Mouse (Mus musculus) midbrain, embryonic 11.5 days (tissue): ENCODE results near the gene Tgfbr2. TPM values are rescaled to one million over a fixed set of nuclear protein-coding genes. Genes with fewer than 3 reads are reported as not detected.

Experiments used
- ATAC-seq: fragments of 200-750 bp; cut with Nextera tagmentation; 2 replicates; pipeline ENCODE4 v1.8.0; 2017; ENCODE audit warnings: moderate TSS enrichment, moderate library complexity; ENCODE audit not compliant: low FRiP score
- DNase-seq: peaks from one replicate; pipeline ENCODE4 v3.0.0; 2015; ENCODE audit warnings: low spot score; ENCODE audit errors: missing footprints
- H3K27ac ChIP-seq: fragments of 300-500 bp; sonication (generic); 2 replicates; pipeline ENCODE4 v1.5.1; 2014; ENCODE audit warnings: low read depth, low read length
- H3K27me3 ChIP-seq: fragments of 300-500 bp; sonication (generic); 2 replicates; pipeline ENCODE4 v1.6.1; 2014; ENCODE audit warnings: mild to moderate bottlenecking, low read length, moderate library complexity, mixed read lengths; ENCODE audit not compliant: control insufficient read depth, insufficient read depth
- H3K36me3 ChIP-seq: fragments of 300-500 bp; sonication (generic); 2 replicates; pipeline ENCODE4 v1.6.1; 2014; ENCODE audit warnings: mild to moderate bottlenecking, low read length, moderate library complexity, mixed read lengths; ENCODE audit not compliant: control insufficient read depth, insufficient read depth
- H3K4me1 ChIP-seq: fragments of 300-500 bp; sonication (generic); 2 replicates; pipeline ENCODE4 v1.6.1; 2014; ENCODE audit warnings: low read length; ENCODE audit not compliant: control insufficient read depth, insufficient read depth
- H3K4me2 ChIP-seq: fragments of 300-500 bp; sonication (generic); 2 replicates; pipeline ENCODE4 v1.6.1; 2014; ENCODE audit warnings: mild to moderate bottlenecking, moderate library complexity
- H3K4me3 ChIP-seq: fragments of 300-500 bp; sonication (generic); 2 replicates; pipeline ENCODE4 v1.5.1; 2014; ENCODE audit warnings: low read depth, low read length
- H3K9ac ChIP-seq: fragments of 300-500 bp; sonication (generic); 2 replicates; pipeline ENCODE4 v1.6.1; 2014; ENCODE audit warnings: low read length
- H3K9me3 ChIP-seq: fragments of 300-500 bp; sonication (generic); 2 replicates; pipeline ENCODE4 v1.6.1; 2016; ENCODE audit warnings: low read length; ENCODE audit not compliant: control insufficient read depth
- WGBS: fragments of 180-500 bp; shearing (Covaris S2); extraction: QIAGEN DNeasy Blood & Tissue Kit; methylation state at CpG from one replicate; pipeline ENCODE4 v1.1.7; 2014; 5-methylcytosine and 5-hydroxymethylcytosine counted together
- polyA plus RNA-seq: library from polyadenylated mRNA; unstranded; fragments of >200 nt; fragmentation: Nextera tagmentation; extraction: Ambion mirVana; gene quantifications from 2 replicates; pipeline ENCODE4 v1.2.1, GENCODE M21; 2014

The Tgfbr2 gene
- polyA plus RNA-seq, 1 experiment from 2014 or later, result 9.2 TPM

- Histone ChIP-seq H3K9ac (no peak overlapping the region), H3K36me3 (no peaks in the 10 kb centered on the region), H3K4me1 (no peaks in the 10 kb centered on the region), H3K9me3 (no peaks in the 10 kb centered on the region), H3K27ac (no peak overlapping the region), H3K4me2 (no peak overlapping the region), H3K4me3 (no peak overlapping the region), H3K27me3 (no peaks in the 10 kb centered on the region)
- ATAC-seq (no peak), DNase-seq (no peak)
- WGBS, result 85% methylated on average over 5 of the region's 5 CpGs
These were observed 38.3 kb downstream of the Tgfbr2 start for GRCm38 (mm10) chr9:116136811-116137210.

DNA sequence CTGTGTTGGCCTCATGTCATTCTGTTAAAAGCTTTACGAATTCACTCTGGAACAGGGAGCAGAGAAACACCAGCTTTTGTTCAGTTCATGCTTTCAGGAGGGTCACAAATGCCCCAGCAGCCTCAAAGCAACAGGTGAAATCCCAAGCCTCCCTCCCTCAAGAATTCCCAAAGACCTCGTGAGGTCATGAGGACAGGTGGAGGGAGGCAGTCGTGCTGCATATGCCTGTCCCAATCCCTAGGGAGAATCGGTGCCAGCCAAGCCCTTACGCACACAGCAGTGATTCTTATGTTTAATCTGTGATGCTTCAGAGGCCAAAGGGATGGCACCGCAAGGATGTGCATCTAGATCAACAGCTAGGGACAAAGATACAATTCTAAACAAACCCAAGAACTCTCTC is 39.0 kb downstream of the Tgfbr2 start:
- 74% methylated on average over 6 of the region's 6 CpGs for WGBS

GRCm38 (mm10) chr9:116134488-116134887 is 40.7 kb downstream of the Tgfbr2 start:
- no peak overlapping the region for H3K27ac ChIP-seq
- H3K4me2 ChIP-seq, result no peak overlapping the region
- no peaks in the 10 kb centered on the region for H3K27me3 ChIP-seq
- ATAC-seq (no peak), DNase-seq (no peak)
- no peak overlapping the region for H3K9ac ChIP-seq
- 85% methylated on average over 2 of the region's 2 CpGs for WGBS
- H3K36me3 ChIP-seq, result no peaks in the 10 kb centered on the region
- H3K9me3 ChIP-seq, result no peaks in the 10 kb centered on the region
- no peak overlapping the region for H3K4me3 ChIP-seq
- H3K4me1 ChIP-seq, result no peaks in the 10 kb centered on the region

More for the DNA sequence above, 39.0 kb downstream of the Tgfbr2 start:
- H3K27me3 ChIP-seq, result no peaks in the 10 kb centered on the region
- no peak overlapping the region for H3K27ac ChIP-seq
- no peaks in the 10 kb centered on the region for H3K4me1 ChIP-seq
- ATAC-seq (no peak), DNase-seq (no peak)
- no peaks in the 10 kb centered on the region for H3K36me3 ChIP-seq
- H3K9ac ChIP-seq, result no peak overlapping the region
- H3K4me3 ChIP-seq, result no peak overlapping the region
- H3K4me2 ChIP-seq, result no peak overlapping the region
- H3K9me3 ChIP-seq, result no peaks in the 10 kb centered on the region

DNA sequence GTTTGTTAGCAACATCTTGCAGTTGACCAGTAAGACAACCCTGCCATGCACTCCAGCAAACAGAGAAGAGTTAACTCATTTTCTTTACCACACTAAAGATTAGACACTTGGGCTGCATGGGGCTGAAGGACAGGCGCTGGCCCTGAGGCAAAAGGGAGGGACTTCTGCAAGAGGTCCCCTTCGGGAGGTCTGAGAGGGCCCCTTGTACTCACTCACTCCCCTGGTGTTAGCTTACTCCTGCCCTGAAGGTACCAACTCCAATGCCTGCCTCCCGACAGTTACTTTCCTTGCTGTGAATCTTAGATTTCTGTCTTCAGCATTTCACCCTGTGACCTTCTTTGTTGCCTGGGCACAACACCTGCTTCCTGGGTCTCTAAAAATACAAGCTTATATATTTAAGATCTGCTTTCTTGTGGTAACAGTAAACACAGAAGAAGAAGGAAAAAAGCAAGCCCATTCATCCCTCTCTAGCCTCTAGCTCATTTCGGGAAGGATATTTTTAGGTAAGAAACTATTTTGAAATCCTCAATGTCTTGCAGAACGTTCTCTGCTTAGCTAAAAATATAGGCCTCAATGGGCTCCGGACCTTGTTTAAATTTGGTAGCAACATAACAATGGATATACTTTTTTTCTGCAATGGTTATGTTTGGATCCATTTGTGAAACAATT is 41.7 kb downstream of the Tgfbr2 start:
- no peaks in the 10 kb centered on the region for H3K9me3 ChIP-seq
- WGBS, result 83% methylated on average over 6 of the region's 6 CpGs
- no peaks in the 10 kb centered on the region for H3K27me3 ChIP-seq
- H3K4me1 ChIP-seq, result no peaks in the 10 kb centered on the region
- H3K27ac ChIP-seq, result no peak overlapping the region
- H3K36me3 ChIP-seq, result no peaks in the 10 kb centered on the region
- H3K4me3 ChIP-seq, result no peak overlapping the region
- H3K4me2 ChIP-seq, result no peak overlapping the region
- ATAC-seq (no peak), DNase-seq (no peak)
- H3K9ac ChIP-seq, result no peak overlapping the region

DNA sequence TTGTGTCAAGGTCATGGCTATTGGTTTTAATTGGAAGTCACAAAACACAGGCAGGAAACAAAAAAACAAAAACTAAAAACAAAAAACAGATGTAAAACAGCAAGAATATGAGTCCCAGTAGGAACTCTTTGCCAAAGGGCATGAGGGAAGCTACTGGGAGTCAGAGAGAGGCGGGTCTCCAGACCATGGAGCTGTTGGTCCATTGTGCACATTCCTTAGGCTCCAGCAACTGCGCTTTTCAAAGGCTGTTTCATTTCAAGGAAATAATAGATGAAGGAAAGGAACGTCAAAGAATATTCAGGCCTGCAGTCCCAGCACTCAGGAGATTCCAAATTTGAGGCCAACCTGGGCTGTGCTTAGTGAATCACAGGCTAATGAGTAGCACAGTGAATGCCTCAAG is 46.3 kb downstream of the Tgfbr2 start:
- no peak overlapping the region for H3K9ac ChIP-seq
- no peak overlapping the region for H3K27ac ChIP-seq
- ATAC-seq (no peak), DNase-seq (no peak)
- H3K4me2 ChIP-seq, result no peak overlapping the region
- WGBS, result 68% methylated on average over 3 of the region's 3 CpGs
- no peak overlapping the region for H3K4me3 ChIP-seq
- H3K27me3 ChIP-seq, result no peaks in the 10 kb centered on the region
- H3K4me1 ChIP-seq, result no peaks in the 10 kb centered on the region
- no peaks in the 10 kb centered on the region for H3K36me3 ChIP-seq
- H3K9me3 ChIP-seq, result no peaks in the 10 kb centered on the region

DNA sequence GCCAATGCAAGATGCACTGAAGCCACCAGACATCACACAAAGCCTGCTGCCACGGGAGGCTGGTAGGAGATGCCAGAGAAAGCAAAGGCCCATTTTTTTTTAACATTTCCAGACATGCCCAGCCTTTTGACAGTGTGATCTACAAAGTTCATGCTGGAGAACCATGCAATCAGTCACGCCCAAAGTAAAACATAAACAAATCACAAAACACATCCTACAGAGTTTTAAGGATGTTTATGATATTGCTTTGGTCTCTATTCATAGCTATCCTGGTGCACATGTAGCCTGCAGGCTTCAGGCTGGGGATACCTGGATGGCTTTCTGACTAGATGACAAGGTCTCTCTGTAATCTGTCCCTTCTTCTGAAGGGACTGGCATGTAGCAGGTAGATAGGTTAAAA is 46.8 kb downstream of the Tgfbr2 start:
- Histone ChIP-seq H3K9me3 (no peaks in the 10 kb centered on the region), H3K4me1 (no peaks in the 10 kb centered on the region), H3K4me2 (no peak overlapping the region), H3K27me3 (no peaks in the 10 kb centered on the region), H3K9ac (no peak overlapping the region), H3K27ac (no peak overlapping the region), H3K36me3 (no peaks in the 10 kb centered on the region), H3K4me3 (no peak overlapping the region)
- WGBS, result 90% methylated on average over 2 of the region's 2 CpGs
- no peak for DNase-seq
- no peak for ATAC-seq

DNA sequence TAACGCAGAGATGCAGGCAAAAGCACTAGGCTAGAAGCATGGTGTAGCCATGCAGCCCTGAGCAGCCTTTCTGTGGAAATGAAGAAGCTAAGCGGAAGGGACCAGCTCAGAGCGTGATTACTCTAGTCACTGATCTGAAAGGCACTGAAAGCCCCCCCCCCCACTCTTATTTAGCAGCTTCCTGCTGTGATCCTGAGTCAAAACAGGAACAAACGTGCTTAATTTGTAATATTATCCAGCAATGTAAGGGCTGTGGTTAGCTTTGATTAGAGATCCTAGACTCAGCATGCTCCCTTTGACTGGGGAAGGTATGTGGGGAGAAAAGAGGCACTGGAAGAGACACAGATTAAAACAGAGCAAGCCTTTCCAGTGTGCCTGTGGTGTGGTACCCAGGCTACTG is 48.7 kb downstream of the Tgfbr2 start:
- no peaks in the 10 kb centered on the region for H3K4me1 ChIP-seq
- DNase-seq (no peak), ATAC-seq (no peak)
- no peaks in the 10 kb centered on the region for H3K27me3 ChIP-seq
- WGBS, result 61% methylated on average over 4 of the region's 4 CpGs
- H3K4me2 ChIP-seq, result no peak overlapping the region
- no peak overlapping the region for H3K4me3 ChIP-seq
- H3K9ac ChIP-seq, result no peak overlapping the region
- H3K9me3 ChIP-seq, result no peaks in the 10 kb centered on the region
- no peaks in the 10 kb centered on the region for H3K36me3 ChIP-seq
- no peak overlapping the region for H3K27ac ChIP-seq

DNA sequence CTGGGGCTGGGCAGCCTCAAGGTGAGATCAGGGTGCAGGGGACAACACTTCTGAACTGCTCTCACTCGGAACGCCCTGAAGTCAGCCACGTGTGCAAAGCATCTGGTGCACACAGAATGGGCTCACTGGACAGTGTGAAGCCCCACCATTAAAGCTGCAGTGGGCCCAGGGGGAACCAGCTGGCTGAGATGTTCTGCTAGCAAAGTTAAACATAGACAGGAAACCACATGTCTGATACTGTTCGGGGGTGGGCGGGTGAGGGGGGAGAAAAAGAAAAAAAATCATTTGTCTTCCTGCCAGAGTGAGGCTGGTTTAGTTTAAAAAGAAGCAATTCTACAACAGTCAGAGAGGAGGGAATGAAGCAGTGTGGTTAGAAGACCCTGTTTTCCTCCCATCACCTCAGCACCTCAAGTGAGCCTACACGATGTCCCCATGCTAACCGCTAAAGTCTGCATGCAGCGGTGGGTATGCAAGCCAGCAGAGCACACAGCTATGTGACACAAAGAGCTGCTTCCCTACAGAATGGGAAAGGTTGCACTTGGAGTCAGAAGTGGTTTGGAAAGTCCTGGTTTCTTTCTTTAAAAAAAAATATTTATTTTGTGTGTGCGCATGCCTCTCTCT is 52.1 kb downstream of the Tgfbr2 start:
- WGBS, result 78% methylated on average over 9 of the region's 9 CpGs
- Histone ChIP-seq H3K9me3 (no peaks in the 10 kb centered on the region), H3K27me3 (no peaks in the 10 kb centered on the region), H3K36me3 (no peaks in the 10 kb centered on the region), H3K4me3 (no peak overlapping the region), H3K27ac (no peak overlapping the region), H3K4me2 (no peak overlapping the region), H3K4me1 (no peaks in the 10 kb centered on the region), H3K9ac (no peak overlapping the region)
- ATAC-seq (no peak), DNase-seq (no peak)

DNA sequence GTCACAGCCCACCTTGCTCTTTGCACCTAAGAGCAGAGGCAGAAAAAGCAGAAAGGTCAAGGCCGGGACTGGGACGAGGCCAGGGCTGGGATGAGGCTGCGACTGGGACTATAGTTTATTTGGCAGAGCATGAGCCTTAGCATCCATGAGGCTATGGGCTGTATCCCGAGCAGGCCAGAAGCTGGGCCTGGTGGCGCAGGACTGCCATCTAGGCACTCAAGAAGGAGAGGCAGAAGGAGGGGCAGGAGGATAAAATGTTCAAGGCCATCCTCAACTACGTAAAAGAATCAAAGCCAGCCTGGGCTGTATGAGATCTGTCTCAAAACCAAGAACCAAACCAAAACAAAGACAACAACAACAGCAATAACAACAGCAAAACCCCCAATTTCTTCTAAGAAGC is 52.6 kb downstream of the Tgfbr2 start:
- Histone ChIP-seq H3K27me3 (no peaks in the 10 kb centered on the region), H3K36me3 (no peaks in the 10 kb centered on the region), H3K9ac (no peak overlapping the region), H3K27ac (no peak overlapping the region), H3K9me3 (no peaks in the 10 kb centered on the region), H3K4me3 (no peak overlapping the region), H3K4me2 (no peak overlapping the region), H3K4me1 (no peaks in the 10 kb centered on the region)
- no peak for ATAC-seq
- 85% methylated on average over 6 of the region's 6 CpGs for WGBS
- DNase-seq, result no peak
